Mouse (Mus musculus): ENCODE data around the gene Nrp1. TPM values are rescaled to one million over a fixed set of nuclear protein-coding genes. Genes with fewer than 3 reads are reported as not detected.
A peak's percentile ranks its signal among the peaks of the same experiment; 100 is the strongest.

Gene Nrp1
- polyA plus RNA-seq, 1 experiment from 2014 or later: 117 TPM

DNA sequence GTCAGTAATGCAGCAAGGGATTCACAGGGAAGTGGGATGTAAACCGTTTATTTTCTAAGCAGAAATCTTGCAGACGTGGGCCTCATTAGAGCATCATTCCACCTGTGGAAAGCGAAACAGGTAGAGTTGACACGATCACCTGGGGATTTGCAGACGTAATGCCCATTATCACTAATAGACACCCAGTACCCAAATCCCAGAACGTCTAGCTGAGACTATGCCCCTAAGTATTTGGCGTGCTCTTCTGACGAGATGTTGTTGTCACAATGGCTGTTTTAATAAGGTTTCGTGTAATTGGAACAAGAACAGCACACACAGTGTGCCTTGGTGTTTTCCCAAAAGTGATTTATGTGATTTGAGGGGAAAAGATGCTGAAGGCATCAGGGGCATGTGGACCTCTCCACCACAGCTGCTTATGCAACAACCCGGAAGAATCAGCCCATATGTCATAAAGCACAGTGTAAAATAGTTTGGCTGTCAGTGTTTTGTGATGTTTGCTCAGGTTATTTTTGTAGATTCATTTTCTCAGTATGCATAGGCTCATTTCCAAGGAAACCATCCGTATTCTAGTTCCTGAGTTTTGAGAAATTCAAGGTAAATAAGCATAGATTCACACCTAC is 40.2 kb downstream of the Nrp1 start:
- Histone ChIP-seq H3K36me3 (no peaks in the 10 kb centered on the region), H3K4me2 (replicated peaks) (no peak overlapping the region), H3K9me3 (no peaks in the 10 kb centered on the region), H3K9ac (no peak overlapping the region), H3K27ac (no peak overlapping the region), H3K4me1 (peaks cover 8% of the 10 kb centered on the region; the same call in 1 of the 2 replicates), H3K27me3 (replicated peaks) (no peaks in the 10 kb centered on the region), H3K4me3 (no peak overlapping the region)
- WGBS: 86% methylated on average over 11 of the region's 11 CpGs
- no peak for ATAC-seq (ENCODE audit: low FRiP score, low read depth)

DNA sequence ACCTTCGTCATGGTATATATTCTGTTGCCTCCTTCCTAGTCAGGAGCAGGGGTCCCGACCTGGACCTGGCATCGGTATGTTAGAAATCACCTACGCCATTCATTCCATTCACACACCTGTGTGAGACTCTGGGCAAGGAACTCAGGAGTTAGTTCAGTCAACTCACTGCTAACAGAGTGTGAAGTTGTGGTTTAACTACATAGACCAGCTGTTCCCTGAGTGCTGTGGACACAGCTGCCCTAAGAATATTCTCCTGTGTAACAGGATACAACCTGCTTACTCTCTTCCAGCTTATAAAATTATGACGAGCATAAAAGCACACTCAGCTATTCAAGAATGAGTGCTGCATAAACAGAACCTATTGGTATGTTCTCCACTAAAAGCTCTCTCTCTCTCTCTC is 41.9 kb downstream of the Nrp1 start:
- H3K9me3 ChIP-seq: no peaks in the 10 kb centered on the region
- H3K36me3 ChIP-seq: no peaks in the 10 kb centered on the region
- ATAC-seq (ENCODE audit: low FRiP score, low read depth): no peak
- H3K27ac ChIP-seq: no peak overlapping the region
- H3K9ac ChIP-seq: no peak overlapping the region
- no peak overlapping the region for H3K4me2 ChIP-seq (replicated peaks)
- WGBS: 85% methylated on average over 5 of the region's 5 CpGs
- no peak overlapping the region for H3K4me3 ChIP-seq
- H3K27me3 ChIP-seq (replicated peaks): no peaks in the 10 kb centered on the region
- no peaks in the 10 kb centered on the region; the same call in 1 of the 2 replicates for H3K4me1 ChIP-seq

DNA sequence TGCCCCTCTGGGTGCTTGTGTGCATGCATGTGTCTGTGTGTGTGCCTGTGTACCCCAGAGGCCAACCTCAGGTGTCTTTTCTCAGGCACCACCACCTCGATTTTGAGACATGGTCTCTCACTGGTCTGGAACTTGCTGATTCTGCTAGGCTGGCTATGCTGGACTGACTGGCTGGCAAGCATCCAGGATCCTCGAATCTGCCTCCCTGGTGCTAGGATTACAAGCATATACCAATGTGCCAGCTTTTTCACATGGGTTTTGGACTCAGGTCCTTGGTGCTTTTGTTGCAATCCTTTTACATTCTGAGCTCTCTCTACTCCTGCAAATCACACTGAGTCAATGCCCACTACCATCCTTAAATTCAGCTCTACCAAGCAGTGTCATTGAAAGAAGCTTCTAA is 46.5 kb downstream of the Nrp1 start:
- no peak overlapping the region for H3K4me3 ChIP-seq
- no peaks in the 10 kb centered on the region for H3K27me3 ChIP-seq (replicated peaks)
- H3K4me2 ChIP-seq (replicated peaks): no peak overlapping the region
- H3K9me3 ChIP-seq: no peaks in the 10 kb centered on the region
- no peaks in the 10 kb centered on the region for H3K4me1 ChIP-seq
- ATAC-seq (ENCODE audit: low FRiP score, low read depth): no peak
- no peak overlapping the region for H3K9ac ChIP-seq
- 72% methylated on average over 2 of the region's 2 CpGs for WGBS
- H3K27ac ChIP-seq: no peak overlapping the region
- no peaks in the 10 kb centered on the region for H3K36me3 ChIP-seq

DNA sequence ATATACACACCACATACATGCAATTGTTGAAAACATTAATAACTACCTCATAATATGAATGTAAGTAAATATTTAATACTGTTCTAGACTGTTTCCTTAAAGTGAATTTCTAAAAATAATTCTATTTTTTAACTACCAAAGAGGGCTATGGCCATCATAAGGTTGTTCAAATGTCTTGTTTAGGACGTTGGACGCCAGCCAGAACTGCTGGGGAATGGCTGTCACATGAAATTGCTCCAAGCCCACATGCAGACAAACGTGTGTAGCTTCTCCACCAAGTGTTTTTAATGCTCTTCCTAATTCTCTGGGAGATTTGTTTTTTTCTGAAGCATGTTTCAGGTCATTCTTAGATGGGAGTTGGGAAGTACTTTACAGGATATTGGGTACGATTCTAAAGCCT is 55.0 kb downstream of the Nrp1 start:
- Histone ChIP-seq H3K4me1 (peaks cover 29% of the 10 kb centered on the region), H3K9me3 (no peaks in the 10 kb centered on the region), H3K36me3 (no peaks in the 10 kb centered on the region), H3K4me3 (no peak overlapping the region), H3K9ac (no peak overlapping the region), H3K27me3 (replicated peaks) (no peaks in the 10 kb centered on the region), H3K27ac (no peak overlapping the region), H3K4me2 (replicated peaks) (no peak overlapping the region)
- WGBS: 86% methylated on average over 4 of the region's 4 CpGs
- no peak for ATAC-seq (ENCODE audit: low FRiP score, low read depth)

DNA sequence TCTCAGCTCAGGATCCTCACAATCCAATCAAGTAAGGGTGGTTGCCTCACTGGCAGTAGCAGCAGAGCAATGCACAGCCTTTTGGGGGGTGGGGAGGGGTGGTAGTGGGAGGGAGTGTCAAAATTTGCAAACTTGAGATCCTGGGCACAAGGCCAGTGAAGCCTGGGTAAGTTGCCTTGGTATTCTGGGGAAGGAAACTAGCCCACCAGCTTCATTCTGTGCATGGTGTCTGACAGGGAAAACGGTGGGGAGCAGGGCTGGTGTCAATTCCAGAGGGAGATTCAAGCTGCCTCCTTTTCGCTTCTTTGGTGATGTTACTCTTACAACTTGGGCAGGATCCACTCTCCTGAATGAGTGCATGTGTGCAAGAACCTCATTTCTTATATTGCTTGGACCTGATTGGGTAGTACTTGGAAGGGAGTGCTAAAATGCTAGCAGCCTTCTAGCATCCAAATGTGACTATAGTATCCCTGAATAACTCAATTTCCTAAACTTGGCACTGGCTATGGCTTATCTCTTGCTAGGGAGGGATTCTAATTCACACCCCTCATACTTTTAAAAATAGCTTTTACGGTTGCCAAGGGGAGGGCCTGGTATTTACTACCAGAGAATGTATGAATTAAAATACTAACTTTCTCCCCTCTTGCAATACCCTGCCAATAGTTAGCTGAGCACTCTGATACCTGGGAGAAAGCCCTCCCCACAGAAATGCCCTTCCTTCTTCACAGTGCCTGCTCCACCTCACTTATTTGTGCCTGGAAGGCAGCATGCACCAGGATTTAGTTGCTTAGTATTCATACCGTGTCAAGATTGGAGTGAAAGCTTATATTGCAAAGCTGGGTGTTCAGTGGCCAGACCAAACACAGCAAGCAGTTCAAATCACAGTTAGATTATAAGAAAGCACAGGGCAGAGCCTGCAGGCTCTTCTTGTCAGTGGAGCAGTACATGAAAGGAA is 57.6 kb downstream of the Nrp1 start:
- Histone ChIP-seq H3K36me3 (no peaks in the 10 kb centered on the region), H3K27ac (0 out of 2 replicates have a peak overlapping the region, but pooled peaks have one; percentile 0)
- ATAC-seq (ENCODE audit: low FRiP score, low read depth): no peak

DNA sequence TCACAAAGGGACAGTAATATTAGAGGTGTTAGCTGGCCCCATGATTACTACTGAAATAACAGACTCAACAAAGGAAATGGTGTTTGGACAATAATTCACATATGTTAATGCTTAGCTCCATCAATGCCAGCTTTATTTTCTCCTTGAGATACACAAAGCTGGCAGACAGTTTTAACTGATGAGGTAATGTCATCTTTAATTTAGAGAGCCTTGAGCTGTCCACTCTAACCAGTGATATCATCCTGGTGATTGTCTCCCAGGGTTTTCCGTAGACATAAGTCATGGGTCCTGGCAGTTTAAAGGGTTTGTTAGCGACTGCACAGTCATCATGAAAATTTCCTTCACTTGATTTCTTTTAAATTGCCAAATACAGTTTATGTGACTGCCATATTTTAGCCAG is 58.5 kb downstream of the Nrp1 start:
- Histone ChIP-seq H3K4me2 (replicated peaks) (no peak overlapping the region), H3K36me3 (no peaks in the 10 kb centered on the region), H3K27me3 (replicated peaks) (no peaks in the 10 kb centered on the region), H3K27ac (0 out of 2 replicates have a peak overlapping the region, but pooled peaks have one; percentile 0), H3K9ac (no peak overlapping the region), H3K9me3 (no peaks in the 10 kb centered on the region), H3K4me1 (peaks cover 32% of the 10 kb centered on the region), H3K4me3 (no peak overlapping the region)
- ATAC-seq (ENCODE audit: low FRiP score, low read depth): peak; percentile 41; the same call in 1 of the 2 replicates
- 27% methylated on average over 2 of the region's 2 CpGs for WGBS

More for the DNA sequence above, 57.6 kb downstream of the Nrp1 start:
- Histone ChIP-seq H3K9me3 (no peaks in the 10 kb centered on the region), H3K4me1 (peaks cover 32% of the 10 kb centered on the region), H3K4me2 (replicated peaks) (no peak overlapping the region), H3K9ac (no peak overlapping the region), H3K4me3 (no peak overlapping the region), H3K27me3 (replicated peaks) (no peaks in the 10 kb centered on the region)
- WGBS: 59% methylated on average over 4 of the region's 4 CpGs

DNA sequence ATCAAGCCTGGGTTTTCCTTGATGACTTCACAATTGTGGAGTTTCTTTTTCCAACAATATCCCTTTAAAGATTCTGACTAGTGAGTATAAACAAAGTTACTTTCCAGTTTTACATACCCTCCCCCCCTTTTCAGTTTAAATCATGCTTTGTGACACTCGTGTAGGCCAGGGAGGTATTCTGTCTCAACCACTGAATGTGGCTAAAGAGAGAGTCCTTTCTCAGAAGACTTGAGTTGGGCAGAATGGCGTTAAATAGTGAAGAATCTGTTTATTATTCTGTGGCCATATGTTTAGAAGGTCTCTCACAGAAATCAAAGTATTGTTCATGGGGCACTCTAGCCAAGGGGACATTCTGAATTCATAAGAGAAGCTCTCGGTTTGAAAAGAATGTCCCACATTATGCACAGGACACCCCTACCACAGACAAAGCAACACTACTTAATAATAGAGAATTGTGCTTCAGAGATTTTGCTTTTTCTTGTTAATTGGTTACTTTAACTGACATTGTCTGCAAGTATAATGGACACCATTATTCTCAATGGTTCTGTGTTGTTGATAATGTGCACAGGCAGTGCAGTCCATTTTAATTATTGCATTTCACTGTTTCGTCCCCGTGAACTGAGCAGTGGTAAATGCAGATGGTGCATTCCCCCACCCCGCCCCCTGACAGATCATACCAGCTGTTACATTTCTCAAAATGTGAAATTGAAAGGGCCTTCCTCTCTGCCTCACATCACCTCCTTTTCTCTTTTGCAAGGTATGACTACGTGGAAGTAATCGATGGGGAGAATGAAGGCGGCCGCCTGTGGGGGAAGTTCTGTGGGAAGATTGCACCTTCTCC is 59.8 kb downstream of the Nrp1 start:
- Histone ChIP-seq H3K4me2 (replicated peaks) (no peak overlapping the region), H3K27me3 (replicated peaks) (no peaks in the 10 kb centered on the region), H3K9ac (no peak overlapping the region), H3K27ac (no peak overlapping the region), H3K9me3 (no peaks in the 10 kb centered on the region), H3K4me1 (peaks cover 32% of the 10 kb centered on the region), H3K36me3 (no peaks in the 10 kb centered on the region), H3K4me3 (no peak overlapping the region)
- WGBS: 46% methylated on average over 10 of the region's 10 CpGs
- ATAC-seq (ENCODE audit: low FRiP score, low read depth): no peak

DNA sequence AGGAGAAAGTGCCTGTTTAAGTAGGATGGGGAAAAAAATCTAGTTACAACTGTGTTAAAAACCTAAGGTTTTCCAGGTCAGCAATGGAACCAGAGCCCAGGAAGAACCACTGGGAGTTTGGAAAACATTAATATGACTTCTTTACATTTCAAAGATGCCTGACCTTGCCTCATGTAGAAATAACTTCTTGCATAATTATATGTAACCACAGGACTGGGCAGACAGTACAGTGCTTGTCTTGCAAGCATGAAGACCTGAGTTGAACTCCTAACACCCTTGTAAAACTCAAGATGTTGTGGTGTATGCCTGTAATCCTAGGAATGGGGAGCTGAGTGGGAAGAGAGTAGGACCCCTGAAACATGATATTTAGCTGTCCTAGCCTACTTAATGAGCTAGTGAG is 61.6 kb downstream of the Nrp1 start:
- Histone ChIP-seq H3K36me3 (no peaks in the 10 kb centered on the region), H3K4me1 (peaks cover 32% of the 10 kb centered on the region), H3K27ac (no peak overlapping the region), H3K9me3 (no peaks in the 10 kb centered on the region), H3K4me2 (replicated peaks) (no peak overlapping the region), H3K4me3 (no peak overlapping the region), H3K27me3 (replicated peaks) (no peaks in the 10 kb centered on the region), H3K9ac (no peak overlapping the region)
- ATAC-seq (ENCODE audit: low FRiP score, low read depth): no peak

DNA sequence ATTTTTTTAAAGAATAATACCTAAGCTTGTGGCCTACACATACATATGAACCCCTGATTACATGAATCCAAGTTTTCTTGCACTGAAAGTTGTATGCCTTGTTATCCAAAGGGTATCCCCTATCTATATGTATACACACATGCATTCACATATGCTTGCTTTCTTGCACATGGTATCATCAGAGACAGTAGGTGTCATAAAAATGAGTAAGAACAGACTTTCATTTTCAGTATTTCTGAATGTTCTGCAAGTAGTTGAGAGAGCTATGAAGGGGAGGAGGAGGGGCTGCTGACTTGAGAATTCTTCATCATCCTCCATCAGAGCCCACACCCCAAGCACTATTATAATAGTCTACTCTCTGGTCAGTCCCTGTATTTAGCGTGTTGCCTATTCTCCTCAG is 62.0 kb downstream of the Nrp1 start:
- no peak overlapping the region for H3K9ac ChIP-seq
- H3K27me3 ChIP-seq (replicated peaks): no peaks in the 10 kb centered on the region
- H3K9me3 ChIP-seq: no peaks in the 10 kb centered on the region
- H3K27ac ChIP-seq: no peak overlapping the region
- ATAC-seq (ENCODE audit: low FRiP score, low read depth): no peak
- no peaks in the 10 kb centered on the region for H3K36me3 ChIP-seq
- 92% methylated on average over 1 of the region's 1 CpGs for WGBS
- no peak overlapping the region for H3K4me2 ChIP-seq (replicated peaks)
- peaks cover 31% of the 10 kb centered on the region for H3K4me1 ChIP-seq
- no peak overlapping the region for H3K4me3 ChIP-seq

DNA sequence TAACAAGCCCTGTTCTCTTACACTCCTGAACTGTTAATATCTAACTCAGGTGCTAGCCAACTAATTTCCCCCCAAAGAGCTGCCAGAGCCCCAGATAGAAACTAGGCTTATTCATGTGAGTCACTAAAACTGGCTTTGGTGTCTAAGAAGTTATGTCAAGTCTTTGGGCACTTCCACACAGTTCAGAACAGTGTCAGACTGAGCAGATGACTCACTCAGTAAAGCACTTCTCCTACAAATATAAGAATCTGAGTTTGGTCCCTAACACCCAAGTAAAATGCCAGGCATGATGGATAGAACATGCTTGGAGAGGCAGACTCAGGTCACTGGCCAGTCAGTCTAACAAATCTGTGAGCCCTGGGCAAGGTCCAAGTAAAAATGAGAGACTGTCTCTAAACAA is 65.4 kb downstream of the Nrp1 start:
- Histone ChIP-seq H3K9me3 (no peaks in the 10 kb centered on the region), H3K4me1 (no peaks in the 10 kb centered on the region)
- ATAC-seq (ENCODE audit: low FRiP score, low read depth): no peak

DNA sequence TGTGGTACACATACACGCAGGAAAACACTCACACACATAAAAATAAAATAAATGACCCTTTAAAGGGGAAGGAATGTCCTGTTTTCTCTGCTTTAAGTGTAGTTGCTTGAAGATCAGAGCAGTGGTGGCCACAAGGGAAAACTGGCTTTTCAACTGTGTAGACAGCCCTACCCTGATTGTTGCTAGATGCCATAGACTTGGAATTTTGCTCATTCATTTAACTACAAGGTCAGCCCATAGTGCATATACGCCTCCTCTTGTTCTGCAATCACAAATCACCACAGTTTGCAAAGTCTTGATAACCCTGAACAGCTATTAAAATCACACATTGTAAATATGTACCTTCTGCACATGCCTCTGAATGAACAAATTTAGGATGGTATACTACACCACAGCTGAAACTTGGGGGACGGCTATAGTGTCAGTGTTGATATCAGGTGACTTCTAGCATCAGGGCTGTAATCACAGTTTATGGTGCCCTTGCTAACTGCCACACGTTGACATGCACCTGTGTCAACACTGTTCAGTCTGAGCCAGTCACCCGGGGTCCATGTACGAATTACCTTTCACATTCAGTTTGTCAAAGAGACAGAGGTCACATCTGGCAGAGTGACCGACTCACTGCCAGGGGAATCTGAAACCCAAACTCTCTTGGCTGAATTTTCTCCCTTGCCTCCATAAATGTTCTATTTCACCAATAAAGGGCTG is 66.4 kb downstream of the Nrp1 start:
- no peak overlapping the region for H3K4me3 ChIP-seq
- H3K9me3 ChIP-seq: no peaks in the 10 kb centered on the region
- no peak overlapping the region for H3K4me2 ChIP-seq (replicated peaks)
- H3K9ac ChIP-seq: no peak overlapping the region
- H3K36me3 ChIP-seq: no peaks in the 10 kb centered on the region
- no peaks in the 10 kb centered on the region for H3K27me3 ChIP-seq (replicated peaks)
- H3K27ac ChIP-seq: no peak overlapping the region
- H3K4me1 ChIP-seq: no peaks in the 10 kb centered on the region
- WGBS: 61% methylated on average over 7 of the region's 7 CpGs
- ATAC-seq (ENCODE audit: low FRiP score, low read depth): no peak

More for the DNA sequence above, 65.4 kb downstream of the Nrp1 start:
- Histone ChIP-seq H3K36me3 (no peaks in the 10 kb centered on the region), H3K9ac (no peak overlapping the region; the same call in 1 of the 2 replicates), H3K27me3 (replicated peaks) (no peaks in the 10 kb centered on the region), H3K27ac (no peak overlapping the region), H3K4me2 (replicated peaks) (no peak overlapping the region), H3K4me3 (no peak overlapping the region)
